Mouse (Mus musculus) kidney, postnatal 0 days (tissue): ENCODE results near the gene Gm2a. TPM values are rescaled to one million over a fixed set of nuclear protein-coding genes. Genes with fewer than 3 reads are reported as not detected.

Source experiments
- ATAC-seq: fragments of 200-750 bp; cut with Nextera tagmentation; replicated peaks from 2 replicates; pipeline ENCODE4 v1.8.0; 2017; ENCODE audit warnings: low read depth, moderate number of reproducible peaks, moderate TSS enrichment, moderate library complexity; ENCODE audit not compliant: low FRiP score
- DNase-seq: peaks from one replicate; pipeline ENCODE4 v3.0.0-alpha.2; 2016; ENCODE audit warnings: low spot score
- H3K27ac ChIP-seq: fragments of 300-500 bp; sonication (generic); 2 replicates; pipeline ENCODE4 v1.5.1; 2014; ENCODE audit warnings: mild to moderate bottlenecking
- H3K27me3 ChIP-seq: fragments of 300-500 bp; sonication (generic); 2 replicates; pipeline ENCODE4 v1.6.1; 2014; ENCODE audit warnings: low read length, mixed read lengths; ENCODE audit not compliant: insufficient read depth
- H3K36me3 ChIP-seq: fragments of 300-500 bp; sonication (generic); 2 replicates; pipeline ENCODE4 v1.6.1; 2014; ENCODE audit warnings: low read length, mixed read lengths; ENCODE audit not compliant: insufficient read depth
- H3K4me1 ChIP-seq: fragments of 300-500 bp; sonication (generic); replicated peaks from 2 replicates; pipeline ENCODE4 v1.6.1; 2014; ENCODE audit warnings: antibody characterized with exemption, low read length, mixed read lengths; ENCODE audit not compliant: insufficient read depth
- H3K4me2 ChIP-seq: fragments of 300-500 bp; sonication (generic); 2 replicates; pipeline ENCODE4 v1.6.1; 2014; ENCODE audit warnings: mild to moderate bottlenecking, low read length, moderate library complexity, mixed read lengths
- H3K4me3 ChIP-seq: fragments of 300-500 bp; sonication (generic); replicated peaks from 2 replicates; pipeline ENCODE4 v1.5.1; 2014; ENCODE audit warnings: low read depth, low read length
- H3K9ac ChIP-seq: fragments of 300-500 bp; sonication (generic); 2 replicates; pipeline ENCODE4 v1.6.1; 2014; ENCODE audit warnings: low read depth, low read length
- H3K9me3 ChIP-seq: fragments of 300-500 bp; sonication (generic); replicated peaks from 2 replicates; pipeline ENCODE4 v1.6.1; 2016; ENCODE audit warnings: low read length, inconsistent platforms, mixed read lengths
- CTCF ChIP-seq: IDR thresholded peaks from 2 replicates; pipeline ENCODE4 v1.5.1; 2016; ENCODE audit warnings: antibody characterized with exemption, low read depth, mild to moderate bottlenecking, moderate library complexity
- WGBS: fragments of 180-500 bp; shearing (Covaris S2); extraction: QIAGEN DNeasy Blood & Tissue Kit; methylation state at CpG from one replicate; pipeline ENCODE4 v1.1.7; 2014; 5-methylcytosine and 5-hydroxymethylcytosine counted together
- polyA plus RNA-seq: library from polyadenylated mRNA; unstranded; fragments of >200 nt; fragmentation: Nextera tagmentation; extraction: Ambion mirVana; gene quantifications from 2 replicates; pipeline ENCODE4 v1.2.1, GENCODE M21; 2015

The Gm2a gene
- polyA plus RNA-seq, 1 experiment from 2014 or later = 59.8 TPM

- DNase-seq (no peak), ATAC-seq (no peak)
- WGBS = 80% methylated on average over 2 of the region's 2 CpGs
- Histone ChIP-seq H3K27ac (no peak overlapping the region), H3K9ac (no peak overlapping the region), H3K27me3 (no peaks in the 10 kb centered on the region), H3K4me1 (no peaks in the 10 kb centered on the region), H3K4me2 (no peak overlapping the region), H3K36me3 (no peaks in the 10 kb centered on the region), H3K9me3 (no peaks in the 10 kb centered on the region; the same call in 1 of the 2 replicates), H3K4me3 (no peak overlapping the region)
- no peak for TF ChIP-seq CTCF
Measured at GRCm38 (mm10) chr11:55117031-55117430, 19.1 kb downstream of the Gm2a start.

DNA sequence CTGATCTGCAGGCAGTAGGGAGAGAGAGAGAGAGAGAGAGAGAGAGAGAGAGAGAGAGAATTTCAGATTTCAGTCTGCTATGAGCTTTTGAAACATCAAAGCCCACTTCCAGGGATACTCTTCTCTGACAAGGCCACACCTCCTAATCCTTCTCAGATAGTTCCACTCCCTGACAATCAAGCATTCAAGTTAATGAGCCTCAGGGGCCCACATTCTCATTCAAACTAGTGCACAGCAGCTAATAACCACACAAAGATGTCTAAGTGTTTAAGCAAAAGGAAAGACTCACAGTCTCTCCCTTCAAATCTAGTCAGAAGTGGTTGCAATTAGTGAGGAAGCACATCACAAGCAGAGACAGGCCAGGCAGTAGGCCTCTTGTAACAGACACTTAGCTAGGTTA, 22.4 kb downstream of the Gm2a start:
- Histone ChIP-seq H3K36me3 (no peaks in the 10 kb centered on the region), H3K4me1 (no peaks in the 10 kb centered on the region), H3K9me3 (no peaks in the 10 kb centered on the region; the same call in 1 of the 2 replicates), H3K4me3 (no peak overlapping the region), H3K9ac (no peak overlapping the region), H3K27ac (no peak overlapping the region), H3K4me2 (no peak overlapping the region), H3K27me3 (no peaks in the 10 kb centered on the region)
- DNase-seq (no peak), ATAC-seq (no peak)
- no peak for TF ChIP-seq CTCF

GRCm38 (mm10) chr11:55120821-55121271, 22.9 kb downstream of the Gm2a start:
- Histone ChIP-seq H3K9me3 (no peaks in the 10 kb centered on the region; the same call in 1 of the 2 replicates), H3K4me3 (no peak overlapping the region), H3K36me3 (no peaks in the 10 kb centered on the region), H3K4me2 (no peak overlapping the region), H3K27ac (peak overlapping the region; percentile 65), H3K4me1 (no peaks in the 10 kb centered on the region), H3K27me3 (no peaks in the 10 kb centered on the region), H3K9ac (no peak overlapping the region)
- WGBS = 43% methylated on average over 8 of the region's 8 CpGs
- no peak for DNase-seq
- no peak for ATAC-seq
- no peak for TF ChIP-seq CTCF

DNA sequence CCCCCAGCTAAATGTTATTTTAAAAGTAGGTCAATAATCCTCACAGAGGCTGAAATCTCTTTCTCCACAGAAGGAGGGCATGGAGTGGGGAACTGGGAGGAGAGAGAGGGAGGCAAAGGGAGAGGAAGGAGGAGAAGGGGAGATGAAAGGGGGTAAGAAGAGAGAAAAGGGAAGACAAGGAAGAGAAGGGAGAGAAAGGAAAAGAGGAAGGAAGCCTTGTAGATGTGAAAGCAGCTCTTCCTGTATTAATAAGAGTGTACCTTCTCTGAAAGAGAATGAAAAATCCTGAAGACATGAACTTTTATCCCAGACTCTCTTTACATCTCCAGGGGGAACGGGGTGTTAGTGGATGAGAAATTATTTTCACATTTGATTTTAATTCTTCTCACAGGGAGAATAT, 23.5 kb downstream of the Gm2a start:
- Histone ChIP-seq H3K9ac (no peak overlapping the region), H3K27ac (no peak overlapping the region), H3K4me1 (no peaks in the 10 kb centered on the region), H3K27me3 (no peaks in the 10 kb centered on the region), H3K4me3 (no peak overlapping the region), H3K36me3 (no peaks in the 10 kb centered on the region), H3K9me3 (no peaks in the 10 kb centered on the region; the same call in 1 of the 2 replicates), H3K4me2 (no peak overlapping the region)
- TF ChIP-seq CTCF = no peak
- WGBS = 82% methylated on average over 1 of the region's 1 CpGs
- DNase-seq (no peak), ATAC-seq (no peak)

DNA sequence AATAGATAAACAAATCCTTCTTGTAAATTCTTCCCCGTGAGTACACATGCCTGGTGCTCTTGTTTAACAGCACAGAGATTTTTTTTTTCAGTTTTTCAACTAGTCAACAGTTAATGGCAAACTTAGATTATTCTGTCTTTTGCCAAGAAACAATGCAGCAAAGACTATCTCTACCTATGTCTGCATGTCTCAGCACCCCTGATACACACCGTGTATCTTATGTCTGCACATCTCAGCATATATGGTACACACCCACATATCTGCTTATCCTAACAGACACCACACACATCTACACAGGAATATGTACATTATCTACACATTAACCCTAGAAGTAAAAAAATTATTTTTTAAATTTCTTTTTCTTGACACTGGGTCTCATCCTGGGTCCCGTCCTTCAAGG, 28.7 kb downstream of the Gm2a start:
- DNase-seq = no peak
- no peaks in the 10 kb centered on the region for H3K9me3 ChIP-seq
- WGBS = 66% methylated on average over 3 of the region's 3 CpGs

GRCm38 (mm10) chr11:55127937-55128336, 30.0 kb downstream of the Gm2a start:
- Histone ChIP-seq H3K27ac (no peak overlapping the region), H3K9me3 (no peaks in the 10 kb centered on the region), H3K27me3 (no peaks in the 10 kb centered on the region), H3K4me1 (no peaks in the 10 kb centered on the region), H3K9ac (no peak overlapping the region), H3K4me3 (no peak overlapping the region), H3K36me3 (no peaks in the 10 kb centered on the region), H3K4me2 (no peak overlapping the region)
- DNase-seq = no peak
- 59% methylated on average over 6 of the region's 6 CpGs for WGBS
- TF ChIP-seq CTCF = no peak
- no peak for ATAC-seq

More for the DNA sequence above, 28.7 kb downstream of the Gm2a start:
- Histone ChIP-seq H3K27ac (no peak overlapping the region), H3K36me3 (no peaks in the 10 kb centered on the region), H3K4me3 (no peak overlapping the region), H3K4me1 (no peaks in the 10 kb centered on the region), H3K27me3 (no peaks in the 10 kb centered on the region), H3K9ac (no peak overlapping the region), H3K4me2 (no peak overlapping the region)
- ATAC-seq = no peak
- no peak for TF ChIP-seq CTCF

DNA sequence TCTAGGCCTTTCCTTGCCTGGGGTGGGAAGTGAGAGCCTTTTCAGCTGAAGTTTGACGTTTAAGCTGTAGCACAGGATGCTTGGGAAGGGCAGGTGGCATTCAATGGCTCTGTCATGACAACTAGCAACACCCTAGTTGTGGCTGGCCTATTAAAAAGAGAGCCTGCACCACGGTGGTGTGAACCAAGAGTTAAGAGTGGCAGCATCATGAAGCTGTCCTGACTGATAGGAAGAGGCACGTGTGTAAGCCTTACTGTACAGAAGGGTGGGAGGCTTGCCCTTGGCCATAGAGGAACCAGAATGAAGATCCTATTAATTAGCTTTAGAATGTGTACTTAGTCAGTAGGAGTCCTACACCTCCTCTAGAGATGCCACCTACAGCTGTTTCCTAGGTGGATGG, 30.5 kb downstream of the Gm2a start:
- WGBS = 78% methylated on average over 3 of the region's 3 CpGs
- Histone ChIP-seq H3K9me3 (no peaks in the 10 kb centered on the region), H3K36me3 (no peaks in the 10 kb centered on the region), H3K27ac (no peak overlapping the region), H3K4me2 (no peak overlapping the region), H3K27me3 (no peaks in the 10 kb centered on the region), H3K4me1 (no peaks in the 10 kb centered on the region), H3K4me3 (no peak overlapping the region), H3K9ac (no peak overlapping the region)
- ATAC-seq (no peak), DNase-seq (no peak)
- TF ChIP-seq CTCF = no peak
